Mouse (Mus musculus) cerebellum, adult 9-11 months (tissue): ENCODE measurements around the gene Cdc42.

Experiments
- DNase-seq: peaks from one replicate; pipeline ENCODE4 v3.0.0; 2022

Cdc42 gene

DNA sequence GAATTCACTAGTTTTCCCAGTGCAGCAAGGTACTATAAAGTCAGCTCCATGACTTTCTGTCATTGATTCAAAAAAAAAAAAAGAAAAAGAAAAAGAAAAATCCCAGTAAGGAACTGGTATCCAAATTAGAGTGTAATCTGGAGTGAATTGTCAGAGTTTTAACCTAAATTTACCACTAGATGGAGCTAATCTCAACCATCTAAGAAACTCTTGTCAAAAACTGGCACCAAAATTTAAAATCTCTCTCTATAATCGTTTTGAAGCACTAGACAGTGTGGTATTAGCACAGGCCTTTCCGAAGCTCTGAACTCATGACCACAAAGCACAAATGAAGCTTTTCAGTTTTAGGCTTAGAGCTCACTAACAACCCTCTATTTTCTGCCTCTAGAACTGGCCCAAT lies 44.0 kb downstream of the Cdc42 start:
- DNase-seq, result no peak

GRCm38 (mm10) chr4:137308377-137308776 lies 49.1 kb downstream of the Cdc42 start:
- DNase-seq, result peak; percentile 47

- DNase-seq, result no peak
These were observed 50.4 kb downstream of the Cdc42 start for GRCm38 (mm10) chr4:137306991-137307706.

DNA sequence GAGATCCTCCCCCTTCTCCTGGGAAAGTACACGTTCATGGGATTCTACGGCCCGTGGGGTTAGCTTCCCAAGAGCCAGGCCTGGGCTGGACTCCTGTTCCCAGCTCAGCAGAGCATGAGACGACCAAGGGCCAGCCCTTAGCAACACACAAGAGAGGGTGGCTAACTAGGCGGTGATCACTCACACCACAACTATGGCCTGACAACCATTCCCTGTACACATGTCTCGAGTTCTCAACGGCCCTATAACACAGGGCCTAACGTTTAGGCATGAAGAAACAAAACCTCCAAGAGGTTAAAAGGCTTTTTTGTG lies 51.0 kb downstream of the Cdc42 start:
- no peak for DNase-seq

- DNase-seq, result no peak
These were observed 51.5 kb downstream of the Cdc42 start for GRCm38 (mm10) chr4:137305831-137306576.

GRCm38 (mm10) chr4:137305066-137305465 lies 52.5 kb downstream of the Cdc42 start:
- no peak for DNase-seq

GRCm38 (mm10) chr4:137304106-137304505 lies 53.4 kb downstream of the Cdc42 start:
- DNase-seq, result no peak

GRCm38 (mm10) chr4:137301635-137302034 lies 55.9 kb downstream of the Cdc42 start:
- no peak for DNase-seq

DNA sequence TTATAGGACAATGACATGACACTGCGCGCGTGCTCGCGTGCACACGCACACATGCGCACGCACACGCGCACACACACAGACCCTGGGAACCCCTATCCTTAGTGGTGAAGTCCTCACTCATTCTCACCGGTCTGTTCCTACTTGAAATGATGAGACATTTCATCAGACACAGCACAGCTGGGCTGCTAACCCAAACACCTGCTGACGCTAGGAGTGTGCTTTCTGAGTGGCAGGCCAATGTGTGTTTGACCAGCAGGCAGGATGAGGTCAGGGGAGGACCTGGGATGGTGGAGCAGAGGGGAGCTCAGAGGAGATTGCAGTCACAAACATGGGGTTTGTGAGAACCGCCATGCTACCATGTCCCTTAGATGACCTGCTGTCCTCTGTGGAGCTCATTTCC lies 57.3 kb downstream of the Cdc42 start:
- no peak for DNase-seq

DNA sequence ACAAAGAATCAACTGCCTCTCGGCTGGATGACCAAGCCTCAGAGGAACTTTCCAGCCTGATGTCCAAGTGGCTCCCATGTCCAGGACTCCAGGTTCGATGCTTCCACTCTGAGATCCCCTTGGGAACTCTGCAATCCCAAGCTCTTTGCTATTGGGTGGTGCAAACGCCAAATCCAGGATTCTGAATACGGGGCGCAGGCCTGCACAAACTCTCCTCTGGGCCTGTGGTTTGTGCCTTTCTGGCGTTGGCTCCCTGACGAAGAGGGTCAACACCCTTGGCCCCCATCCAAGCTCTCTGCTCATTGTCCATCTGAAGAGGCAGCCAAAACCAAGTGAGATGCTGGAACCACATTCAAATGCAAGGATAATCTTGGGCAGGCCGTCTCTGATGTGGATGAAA lies 59.1 kb downstream of the Cdc42 start:
- no peak for DNase-seq

GRCm38 (mm10) chr4:137297611-137298010 lies 59.9 kb downstream of the Cdc42 start:
- DNase-seq, result no peak

GRCm38 (mm10) chr4:137294951-137295350 lies 62.6 kb downstream of the Cdc42 start:
- no peak for DNase-seq

DNA sequence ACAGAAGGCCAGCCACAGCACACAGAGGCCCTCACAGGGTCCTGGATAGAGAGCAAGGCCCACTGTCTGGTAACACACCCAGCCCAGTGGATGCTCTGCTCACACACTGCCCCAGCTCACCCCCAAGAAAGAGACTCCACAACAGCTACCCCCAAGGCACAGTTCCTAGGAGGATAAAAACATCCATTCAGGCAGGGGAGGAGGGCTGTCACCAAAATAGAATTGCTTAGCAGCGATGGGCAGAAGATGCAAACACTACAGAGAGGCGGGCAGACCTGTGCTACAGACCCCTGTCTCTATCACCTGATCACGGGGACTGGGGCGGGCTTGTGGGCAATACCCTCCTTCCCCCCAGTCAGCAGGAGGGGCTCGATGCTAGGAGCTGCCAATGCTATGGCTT lies 63.0 kb downstream of the Cdc42 start:
- no peak for DNase-seq

- DNase-seq, result no peak
These were observed 63.5 kb downstream of the Cdc42 start for GRCm38 (mm10) chr4:137294032-137294431.

GRCm38 (mm10) chr4:137292625-137293024 lies 64.9 kb downstream of the Cdc42 start:
- DNase-seq, result no peak

GRCm38 (mm10) chr4:137290250-137290649 lies 67.3 kb downstream of the Cdc42 start:
- peak; percentile 89 for DNase-seq

DNA sequence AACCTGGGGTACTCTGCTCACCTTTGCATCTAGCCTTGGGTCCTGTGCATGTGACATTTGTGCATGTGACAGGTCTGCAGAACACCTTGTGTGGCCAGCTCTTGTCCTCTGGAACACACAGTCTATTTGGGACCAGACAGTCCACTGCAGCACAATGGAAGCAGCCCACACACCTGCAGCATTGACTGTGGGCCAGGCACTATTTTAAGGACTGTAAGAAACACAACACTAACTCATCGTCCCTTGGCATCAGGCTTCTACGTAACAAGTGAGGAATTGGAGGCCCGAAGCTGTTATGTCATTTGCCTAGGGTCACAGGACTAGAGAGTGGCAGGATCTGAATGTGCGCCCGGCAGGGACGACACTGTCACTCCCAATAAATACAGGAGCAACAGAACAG lies 67.8 kb downstream of the Cdc42 start:
- DNase-seq, result no peak

- no peak for DNase-seq
These were observed 69.7 kb downstream of the Cdc42 start for GRCm38 (mm10) chr4:137287818-137288217.

- DNase-seq, result no peak
These were observed 70.3 kb downstream of the Cdc42 start for GRCm38 (mm10) chr4:137287206-137287605.

DNA sequence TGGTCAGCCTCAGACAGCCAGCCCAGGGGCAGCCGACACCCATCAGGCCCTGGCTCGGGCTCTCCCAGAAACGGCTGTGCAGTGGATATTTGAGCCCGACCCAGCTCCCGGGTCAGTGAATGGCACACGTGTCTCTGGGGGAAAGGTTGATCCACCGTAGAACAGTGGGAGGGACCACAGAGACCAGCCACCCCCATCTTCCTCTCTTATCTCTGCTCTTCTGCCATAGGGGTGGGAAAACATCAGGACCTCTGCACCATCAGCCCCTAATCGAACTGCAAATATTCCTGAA lies 70.9 kb downstream of the Cdc42 start:
- no peak for DNase-seq

GRCm38 (mm10) chr4:137285876-137286661 lies 71.5 kb downstream of the Cdc42 start:
- no peak for DNase-seq

DNA sequence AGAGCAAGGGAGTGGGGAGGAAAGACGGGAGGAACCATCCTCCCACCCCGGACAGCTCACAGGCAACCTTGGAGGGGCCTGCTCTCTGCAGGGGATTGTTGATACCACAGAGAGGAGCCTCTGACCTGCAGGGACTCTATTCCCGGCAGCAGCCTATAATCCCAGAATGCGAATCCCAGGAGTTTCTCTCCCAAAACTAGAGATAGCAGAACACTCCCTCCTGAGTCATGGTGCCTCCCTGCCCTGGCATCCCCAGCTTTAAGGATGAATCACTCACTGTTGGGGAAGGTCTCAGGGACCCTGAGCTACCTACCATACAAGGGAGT lies 74.2 kb downstream of the Cdc42 start:
- no peak for DNase-seq

GRCm38 (mm10) chr4:137282584-137283406 lies 74.7 kb downstream of the Cdc42 start:
- no peak for DNase-seq
